Mouse (Mus musculus): ENCODE results near the gene Frzb.

GRCm38 (mm10) chr2:80388341-80388740 is 59.1 kb downstream of the Frzb start:
- no peak for TF ChIP-seq GATA1 (IDR thresholded peaks at IDR 0.05; ENCODE audit: low read length)
- no peak for TF ChIP-seq TAL1 (IDR thresholded peaks at IDR 0.05; ENCODE audit: low read length)

Measured in erythroblast, embryonic 14.5 days (primary cell).